ENCODE assay signal across 15 mouse cellular contexts in the genomic region with DNA sequence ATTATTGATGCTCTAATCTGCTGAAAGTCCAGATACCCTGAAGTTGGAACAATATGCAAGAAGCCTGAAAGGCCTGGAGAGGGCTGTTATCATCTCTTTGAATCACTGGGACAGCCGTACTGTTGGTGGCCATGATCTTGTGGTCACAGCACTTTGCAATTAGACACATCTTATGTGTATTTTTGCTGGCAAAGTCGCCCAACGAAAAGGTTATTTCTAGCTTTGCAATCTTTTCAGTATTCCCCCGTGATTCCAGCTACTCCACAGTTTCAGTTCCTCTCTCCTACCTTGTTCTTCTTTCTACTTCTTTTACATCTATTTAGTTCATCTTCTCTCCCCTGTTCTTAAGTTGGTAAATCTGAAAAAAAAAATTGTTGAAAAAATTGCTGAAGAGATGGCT.
"Had no signal": no experiment of that assay in that cellular context is flagged by ENCODE, and none has a peak within 500 bp of the region (broad histone marks: within the 10 kb centered on the region; RNA-seq: fewer than 3 reads in every experiment).

No protein-coding gene starts in this region.

- H3K4me3 ChIP-seq: megakaryocyte, embryonic 14.5 days; neural tube, embryonic 12.5 days; stomach, embryonic 15.5 days had no signal

- DNase-seq: lung, adult 18-20 months; lung, embryonic 14.5 days; lung, postnatal 10 days; lung, postnatal 4 days; midbrain, embryonic 14.5 days; right cerebral cortex, postnatal 14 days; thymus, adult 2 months; thymus, postnatal 25 days; thymus, postnatal 4 days had no signal

- ATAC-seq: midbrain, embryonic 16.5 days had no signal

- H3K27me3 ChIP-seq: megakaryocyte, embryonic 14.5 days; neural tube, embryonic 12.5 days; stomach, embryonic 15.5 days had no signal

- H3K9ac ChIP-seq: liver, embryonic 14.5 days; lung, embryonic 14.5 days; neural tube, embryonic 12.5 days; stomach, embryonic 15.5 days had no signal

- H3K9me3 ChIP-seq: megakaryocyte, embryonic 14.5 days; stomach, embryonic 15.5 days had no signal

- H3K4me2 ChIP-seq: lung, embryonic 14.5 days; neural tube, embryonic 12.5 days; stomach, embryonic 15.5 days had no signal

- H3K36me3 ChIP-seq: neural tube, embryonic 12.5 days; stomach, embryonic 15.5 days had no signal

- H3K27ac ChIP-seq: liver, embryonic 14.5 days; neural tube, embryonic 12.5 days; stomach, embryonic 15.5 days; stomach, postnatal 0 days had no signal
